Mouse (Mus musculus) G1E (cell line): ENCODE data around the gene Kiss1.

ENCODE experiments used
- CTCF ChIP-seq: IDR thresholded peaks from 2 replicates; pipeline ENCODE4 v1.5.1; 2012; ENCODE audit warnings: low read depth, low read length, inconsistent platforms, mixed read lengths
- TAL1 ChIP-seq: conservative IDR thresholded peaks from 2 replicates; pipeline ENCODE4 v1.6.1; 2012; ENCODE audit warnings: low read depth, low read length, inconsistent platforms, mixed read lengths

DNA sequence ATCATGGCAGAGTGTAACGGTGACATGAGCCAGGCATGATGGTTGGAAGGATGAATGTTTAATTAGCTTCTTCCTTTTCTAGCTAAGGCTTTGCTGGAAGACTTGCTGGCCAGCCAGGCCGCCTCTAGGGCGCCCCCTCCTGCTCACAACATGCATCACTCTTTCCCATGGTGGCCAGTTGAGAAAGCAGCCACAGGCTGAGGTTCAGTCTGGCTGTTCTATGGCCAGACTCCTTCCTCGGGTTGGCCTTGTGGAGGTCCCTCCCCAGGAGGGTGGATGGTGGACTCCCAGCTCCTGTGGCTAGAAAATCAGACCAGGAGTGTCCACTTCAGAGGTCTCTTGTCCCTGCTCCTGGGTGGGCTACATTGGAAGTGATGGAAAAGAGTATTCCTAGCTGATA is 14.8 kb upstream of the Kiss1 start:
- TF ChIP-seq CTCF (peak; percentile 29), TAL1 (no peak)
